Mouse (Mus musculus): ENCODE measurements around the gene Smarcd1. TPM values are rescaled to one million over a fixed set of nuclear protein-coding genes. Genes with fewer than 3 reads are reported as not detected.
"Not testable (repeated sequence)": the region's sequence is repeated elsewhere in the genome, so short reads cannot be mapped to it uniquely, and the experiment has no call there.

Smarcd1 gene
- total RNA-seq, 2 experiments from 2014 or later: 159 to 164 TPM

GRCm38 (mm10) chr15:99678063-99678800, 23.7 kb upstream of the Smarcd1 start:
- DNase-seq (ENCODE audit: low spot score in 2 of 2): no peak
- intact Hi-C loops (cut with DNase I): loop anchor here (10.0 kb wide), 1 partner anchor 263 kb away; no protein-coding TSS in a partner anchor

- intact Hi-C loops (cut with DNase I): loop anchor here (10.0 kb wide), 1 partner anchor 264 kb away; no protein-coding TSS in a partner anchor
- no peak for DNase-seq (ENCODE audit: low spot score in 2 of 2)
Measured at GRCm38 (mm10) chr15:99679008-99679407, 22.9 kb upstream of the Smarcd1 start.

- no peak for DNase-seq (ENCODE audit: low spot score in 2 of 2)
- intact Hi-C loops (cut with DNase I): no loop called here
Measured at GRCm38 (mm10) chr15:99682880-99683279, 19.0 kb upstream of the Smarcd1 start.

- intact Hi-C loops (cut with DNase I): no loop called here
- no peak for DNase-seq (ENCODE audit: low spot score in 2 of 2)
Measured at GRCm38 (mm10) chr15:99684156-99684555, 17.8 kb upstream of the Smarcd1 start.

- intact Hi-C loops (cut with DNase I): loop anchor here (1.0 to 5.0 kb wide), 2 partner anchors 92 to 191 kb away; no protein-coding TSS in a partner anchor
- peak; percentile 56 to 80 for DNase-seq (ENCODE audit: low spot score in 2 of 2)
Measured at GRCm38 (mm10) chr15:99688712-99689111, 13.2 kb upstream of the Smarcd1 start.

- DNase-seq (ENCODE audit: low spot score in 2 of 2): no peak
- intact Hi-C loops (cut with DNase I): no loop called here
Measured at GRCm38 (mm10) chr15:99690924-99691323, 11.0 kb upstream of the Smarcd1 start.

GRCm38 (mm10) chr15:99691976-99692375, 10.0 kb upstream of the Smarcd1 start:
- DNase-seq (ENCODE audit: low spot score in 2 of 2): no peak
- intact Hi-C loops (cut with DNase I): no loop called here

- DNase-seq (ENCODE audit: low spot score in 2 of 2): no peak
- intact Hi-C loops (cut with DNase I): no loop called here
Measured at GRCm38 (mm10) chr15:99697309-99697708, 4.6 kb upstream of the Smarcd1 start.

GRCm38 (mm10) chr15:99698533-99699085, 3.3 kb upstream of the Smarcd1 start:
- peak in 1 of 2 experiments; percentile 67 for DNase-seq (ENCODE audit: low spot score in 2 of 2)
- intact Hi-C loops (cut with DNase I): no loop called here

GRCm38 (mm10) chr15:99699715-99700114, 2.2 kb upstream of the Smarcd1 start:
- intact Hi-C loops (cut with DNase I): no loop called here
- no peak for DNase-seq (ENCODE audit: low spot score in 2 of 2)

- intact Hi-C loops (cut with DNase I): no loop called here
- no peak for DNase-seq (ENCODE audit: low spot score in 2 of 2)
Measured at GRCm38 (mm10) chr15:99700219-99701106, 1.5 kb upstream of the Smarcd1 start.

GRCm38 (mm10) chr15:99701640-99701998, 310 bp upstream of the Smarcd1 start:
- intact Hi-C loops (cut with DNase I); DNase-seq (ENCODE audit: low spot score in 2 of 2): not testable (repeated sequence)

- intact Hi-C loops (cut with DNase I): loop anchor here (2.0 kb wide), 1 partner anchor 14 kb away; the partner anchor contains the start of gene Gpd1
- no peak for DNase-seq (ENCODE audit: low spot score in 2 of 2)
Measured at GRCm38 (mm10) chr15:99703104-99703503, 1.2 kb downstream of the Smarcd1 start.

GRCm38 (mm10) chr15:99703676-99704040, 1.7 kb downstream of the Smarcd1 start:
- DNase-seq (ENCODE audit: low spot score in 2 of 2): no peak
- intact Hi-C loops (cut with DNase I): loop anchor here (2.0 kb wide), 1 partner anchor 13 kb away; the partner anchor contains the start of gene Gpd1

GRCm38 (mm10) chr15:99704041-99704681, 2.2 kb downstream of the Smarcd1 start:
- intact Hi-C loops (cut with DNase I): no loop called here
- DNase-seq (ENCODE audit: low spot score in 2 of 2): peak in 1 of 2 experiments; percentile 82

GRCm38 (mm10) chr15:99704881-99705280, 3.0 kb downstream of the Smarcd1 start:
- peak in 1 of 2 experiments; percentile 68 for DNase-seq (ENCODE audit: low spot score in 2 of 2)
- intact Hi-C loops (cut with DNase I): no loop called here

- intact Hi-C loops (cut with DNase I): no loop called here
- DNase-seq (ENCODE audit: low spot score in 2 of 2): peak; percentile 65 to 71
Measured at GRCm38 (mm10) chr15:99705440-99706048, 3.6 kb downstream of the Smarcd1 start, which contains the start of gene Gm17349. Gene Gm17349 (minus strand): TSS chr15:99705490.

- intact Hi-C loops (cut with DNase I): no loop called here
- DNase-seq (ENCODE audit: low spot score in 2 of 2): no peak
Measured at GRCm38 (mm10) chr15:99708176-99708575, 6.2 kb downstream of the Smarcd1 start.

Data from left cerebral cortex, postnatal 25 days (tissue).